Mouse (Mus musculus) cerebellum, adult 2 months (tissue): ENCODE measurements around the gene Usp19. TPM values are rescaled to one million over a fixed set of nuclear protein-coding genes. Genes with fewer than 3 reads are reported as not detected.

Source experiments
- DNase-seq, 2 experiments: peaks; one replicate each; pipeline ENCODE4 v3.0.0; 2021
- H3K27ac ChIP-seq: fragments of 200-500 bp; 2 replicates; pipeline ENCODE4 v1.5.1; 2012; ENCODE audit warnings: low read length, control low read depth, inconsistent platforms; ENCODE audit not compliant: insufficient read depth
- H3K27me3 ChIP-seq: fragments of 200-500 bp; 2 replicates; pipeline ENCODE4 v1.6.1; 2012; ENCODE audit warnings: inconsistent platforms, mild to moderate bottlenecking, low read length, moderate library complexity; ENCODE audit not compliant: control insufficient read depth, insufficient read depth
- H3K4me1 ChIP-seq: fragments of 200-500 bp; 2 replicates; pipeline ENCODE4 v1.6.1; 2011; ENCODE audit warnings: low read length; ENCODE audit not compliant: control insufficient read depth, insufficient read depth
- H3K4me3 ChIP-seq: fragments of 200-500 bp; replicated peaks from 2 replicates; pipeline ENCODE3; 2011; ENCODE audit warnings: mild to moderate bottlenecking, low read depth, low read length, control low read depth; ENCODE audit not compliant: insufficient read depth
- CTCF ChIP-seq: fragments of 200-500 bp; IDR thresholded peaks from 2 replicates; pipeline ENCODE4 v1.5.1; 2011; ENCODE audit warnings: low read depth, mild to moderate bottlenecking, control low read depth, low read length, moderate library complexity, borderline replicate concordance; ENCODE audit not compliant: insufficient read depth
- POLR2A ChIP-seq: fragments of 200-500 bp; IDR thresholded peaks from 2 replicates; pipeline ENCODE4 v1.6.1; 2011; ENCODE audit warnings: low read length, control low read depth, borderline replicate concordance; ENCODE audit not compliant: insufficient read depth
- WGBS: fragments of 180-500 bp; shearing (Covaris S2); methylation state at CpG from one replicate; pipeline ENCODE4 v1.1.7; 2018; 5-methylcytosine and 5-hydroxymethylcytosine counted together
- polyA plus RNA-seq: library from polyadenylated mRNA; depleted of rRNA; stranded (reverse); fragments of >200 nt; gene quantifications from 2 replicates; pipeline ENCODE4 v1.2.3, GENCODE M21; 2012; rRNA removed

The Usp19 gene
- polyA plus RNA-seq, 1 experiment, result 192 TPM

GRCm38 (mm10) chr9:108531496-108531895, 41.1 kb downstream of the Usp19 start:
- no peak for DNase-seq
- Histone ChIP-seq H3K27ac (no peak overlapping the region), H3K4me1 (no peaks in the 10 kb centered on the region; the same call in 1 of the 2 replicates), H3K4me3 (no peak overlapping the region), H3K27me3 (no peaks in the 10 kb centered on the region)
- no peak for TF ChIP-seq CTCF
- TF ChIP-seq POLR2A, result no peak
- 96% methylated on average over 1 of the region's 1 CpGs for WGBS

GRCm38 (mm10) chr9:108540846-108541245, 50.4 kb downstream of the Usp19 start:
- H3K27ac ChIP-seq, result no peak overlapping the region
- H3K4me3 ChIP-seq, result no peak overlapping the region
- no peaks in the 10 kb centered on the region for H3K27me3 ChIP-seq
- TF ChIP-seq POLR2A (no peak), CTCF (no peak)
- H3K4me1 ChIP-seq, result no peaks in the 10 kb centered on the region
- DNase-seq, result no peak

DNA sequence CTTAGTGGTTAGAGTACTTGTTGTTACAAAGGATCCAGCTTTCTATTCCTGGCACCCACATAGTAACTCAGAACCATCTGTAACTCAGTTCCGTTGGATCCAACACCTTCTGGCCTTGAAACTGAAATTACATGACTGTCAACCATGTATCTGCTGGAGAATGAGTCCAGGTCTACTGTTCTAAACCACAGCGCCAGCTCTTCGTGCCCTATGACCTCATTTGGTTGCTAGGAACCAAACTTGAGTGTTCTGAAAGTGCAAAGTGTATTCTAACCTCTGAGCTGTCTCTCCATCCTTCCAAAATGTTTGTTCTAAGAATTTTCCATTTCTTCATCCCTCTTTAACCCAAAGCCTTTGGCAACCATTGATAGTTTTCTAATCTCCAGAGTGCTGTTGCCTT, 55.6 kb downstream of the Usp19 start:
- Histone ChIP-seq H3K4me1 (no peaks in the 10 kb centered on the region), H3K27ac (no peak overlapping the region), H3K4me3 (no peak overlapping the region), H3K27me3 (no peaks in the 10 kb centered on the region)
- no peak for TF ChIP-seq CTCF
- TF ChIP-seq POLR2A, result no peak
- 69% methylated on average over 3 of the region's 3 CpGs for WGBS
- no peak for DNase-seq

GRCm38 (mm10) chr9:108546875-108547274, 56.5 kb downstream of the Usp19 start:
- H3K27ac ChIP-seq, result no peak overlapping the region

More at GRCm38 (mm10) chr9:108546875-108547274, 56.5 kb downstream of the Usp19 start:
- Histone ChIP-seq H3K27me3 (no peaks in the 10 kb centered on the region), H3K4me3 (no peak overlapping the region), H3K4me1 (no peaks in the 10 kb centered on the region)
- no peak for DNase-seq
- 81% methylated on average over 1 of the region's 1 CpGs for WGBS
- TF ChIP-seq CTCF (no peak), POLR2A (no peak)

Other genes starting within 250 kb of the Usp19 start
- 33.8 and 38.6 TPM in 2 replicates for gene Dag1, start 226.6 kb upstream of the Usp19 start, polyA plus RNA-seq
- 94.1 and 97.5 TPM in 2 replicates for gene Nicn1, start 200.2 kb upstream of the Usp19 start, polyA plus RNA-seq
- 63.2 and 64.2 TPM in 2 replicates for gene Amt, start 193.7 kb upstream of the Usp19 start, polyA plus RNA-seq
- 198 and 201 TPM in 2 replicates for gene Rhoa, start 184.5 kb upstream of the Usp19 start, polyA plus RNA-seq
- 55.2 and 58.9 TPM in 2 replicates for gene Tcta, start 184.4 kb upstream of the Usp19 start, polyA plus RNA-seq
- gene Gpx1, start 151.7 kb upstream of the Usp19 start, polyA plus RNA-seq, result 247 and 249 TPM in 2 replicates
- gene Usp4, start 142.7 kb upstream of the Usp19 start, polyA plus RNA-seq, result 97.5 and 104 TPM in 2 replicates
- 1.3 and 1.7 TPM in 2 replicates for gene 1700102P08Rik, start 97.8 kb upstream of the Usp19 start, polyA plus RNA-seq
- gene Ccdc36, start 62.1 kb upstream of the Usp19 start, polyA plus RNA-seq, result 0.13 and 0.17 TPM in 2 replicates
- gene BC048562, start 54.1 kb upstream of the Usp19 start, polyA plus RNA-seq, result not detected in 2 replicates
- 23.4 and 27.6 TPM in 2 replicates for gene Ccdc71, start 30.1 kb upstream of the Usp19 start, polyA plus RNA-seq
- 36.2 and 47.1 TPM in 2 replicates for gene Klhdc8b, start 29.0 kb upstream of the Usp19 start, polyA plus RNA-seq
- 31.0 and 34.2 TPM in 2 replicates for gene Lamb2, start 10.9 kb upstream of the Usp19 start, polyA plus RNA-seq
- 99.4 and 107 TPM in 2 replicates for gene Qars, start 17.1 kb downstream of the Usp19 start, polyA plus RNA-seq
- 117 and 124 TPM in 2 replicates for gene Qrich1, start 26.2 kb downstream of the Usp19 start, polyA plus RNA-seq
- 70.6 and 76.9 TPM in 2 replicates for gene Impdh2, start 69.7 kb downstream of the Usp19 start, polyA plus RNA-seq
- 63.0 and 69.3 TPM in 2 replicates for gene Ndufaf3, start 76.8 kb downstream of the Usp19 start, polyA plus RNA-seq
- 215 and 239 TPM in 2 replicates for gene Dalrd3, start 79.3 kb downstream of the Usp19 start, polyA plus RNA-seq
- gene Wdr6, start 88.1 kb downstream of the Usp19 start, polyA plus RNA-seq, result 97.4 and 107 TPM in 2 replicates
- gene P4htm, start 107.1 kb downstream of the Usp19 start, polyA plus RNA-seq, result 102 and 105 TPM in 2 replicates
- gene Arih2, start 158.8 kb downstream of the Usp19 start, polyA plus RNA-seq, result 53.7 and 54.2 TPM in 2 replicates
- 18.2 and 19.1 TPM in 2 replicates for gene Slc25a20, start 171.5 kb downstream of the Usp19 start, polyA plus RNA-seq
- gene Prkar2a, start 198.7 kb downstream of the Usp19 start, polyA plus RNA-seq, result 24.6 and 26.6 TPM in 2 replicates